Mouse (Mus musculus) embryonic fibroblast, embryonic 13.5 days (primary cell): ENCODE data around the gene Jmjd7.

Experiments
- CTCF ChIP-seq: IDR thresholded peaks from 2 replicates; pipeline ENCODE4 v1.5.1; 2011; ENCODE audit warnings: mild to moderate bottlenecking, control low read depth, low read length, moderate library complexity, borderline replicate concordance; ENCODE audit not compliant: insufficient read depth
- POLR2A ChIP-seq: IDR thresholded peaks from 2 replicates; pipeline ENCODE4 v1.6.1; 2011; ENCODE audit warnings: low read depth, mild to moderate bottlenecking, control low read depth, low read length, moderate library complexity

DNA sequence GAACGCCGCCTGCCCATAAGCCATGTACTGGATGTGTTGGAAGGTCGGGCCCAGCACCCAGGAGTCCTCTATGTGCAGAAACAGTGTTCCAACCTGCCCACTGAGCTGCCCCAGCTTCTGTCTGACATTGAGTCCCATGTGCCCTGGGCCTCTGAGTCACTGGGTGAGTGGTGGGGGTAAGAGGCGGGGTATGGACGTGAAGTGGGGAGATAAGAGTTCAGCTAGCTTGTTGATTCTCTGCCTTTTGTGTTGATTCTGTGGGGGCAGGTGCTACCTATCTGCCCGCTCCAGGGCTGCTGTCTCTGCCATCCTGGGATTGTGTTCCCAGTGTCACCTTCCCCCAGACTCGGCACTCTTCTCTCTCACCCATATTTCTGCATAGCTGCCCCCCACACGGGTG lies 3.1 kb downstream of the Jmjd7 start:
- no peak for TF ChIP-seq CTCF
- no peak for TF ChIP-seq POLR2A
